Mouse (Mus musculus): Measurements from ENCODE around the gene Spdye4a.

The Spdye4a gene

DNA sequence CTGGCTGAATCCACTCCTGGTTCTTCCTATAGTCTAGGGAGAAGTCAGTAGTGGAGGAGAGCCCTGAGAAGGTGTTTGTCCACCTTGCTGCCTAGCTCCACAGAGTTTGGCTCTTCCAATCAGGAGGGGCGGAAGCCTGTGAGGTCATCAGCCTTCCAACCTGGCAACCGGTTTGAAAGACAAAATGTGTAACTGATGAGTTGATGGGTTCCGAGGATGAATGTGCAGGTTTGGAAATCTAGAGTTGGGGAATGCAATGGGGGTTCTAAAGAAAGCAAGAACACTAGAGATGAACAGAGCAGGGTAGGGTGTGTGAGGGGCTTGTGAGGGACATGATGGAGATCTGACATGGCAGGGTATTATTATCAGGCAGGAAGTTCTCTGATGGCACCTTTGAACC is at the start of gene Spdye4a:
Gene Spdye4a, minus strand, starts transcription at position 101 of the 400 bp plus-strand sequence.
- no peak for DNase-seq

DNA sequence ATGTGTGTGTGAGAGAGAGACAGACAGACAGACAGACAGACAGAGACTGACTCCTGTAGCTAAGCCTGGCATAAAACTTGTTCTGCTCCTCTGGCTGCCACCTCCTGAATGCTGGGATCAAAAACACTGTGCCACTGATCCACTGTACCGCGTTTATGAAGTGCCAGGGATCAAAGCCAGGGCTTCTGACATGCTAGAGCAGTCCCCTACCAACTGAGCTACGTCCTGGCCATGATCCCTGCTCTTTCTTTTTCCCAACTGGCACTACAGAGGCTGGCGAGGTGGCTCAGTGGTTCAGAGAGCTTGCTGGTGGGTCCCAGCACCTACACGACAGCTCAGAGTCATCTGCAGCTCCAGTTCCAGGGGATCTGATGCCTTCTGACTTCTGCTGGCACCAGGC is 49.1 kb upstream of the Spdye4a start:
- no peak for DNase-seq

DNA sequence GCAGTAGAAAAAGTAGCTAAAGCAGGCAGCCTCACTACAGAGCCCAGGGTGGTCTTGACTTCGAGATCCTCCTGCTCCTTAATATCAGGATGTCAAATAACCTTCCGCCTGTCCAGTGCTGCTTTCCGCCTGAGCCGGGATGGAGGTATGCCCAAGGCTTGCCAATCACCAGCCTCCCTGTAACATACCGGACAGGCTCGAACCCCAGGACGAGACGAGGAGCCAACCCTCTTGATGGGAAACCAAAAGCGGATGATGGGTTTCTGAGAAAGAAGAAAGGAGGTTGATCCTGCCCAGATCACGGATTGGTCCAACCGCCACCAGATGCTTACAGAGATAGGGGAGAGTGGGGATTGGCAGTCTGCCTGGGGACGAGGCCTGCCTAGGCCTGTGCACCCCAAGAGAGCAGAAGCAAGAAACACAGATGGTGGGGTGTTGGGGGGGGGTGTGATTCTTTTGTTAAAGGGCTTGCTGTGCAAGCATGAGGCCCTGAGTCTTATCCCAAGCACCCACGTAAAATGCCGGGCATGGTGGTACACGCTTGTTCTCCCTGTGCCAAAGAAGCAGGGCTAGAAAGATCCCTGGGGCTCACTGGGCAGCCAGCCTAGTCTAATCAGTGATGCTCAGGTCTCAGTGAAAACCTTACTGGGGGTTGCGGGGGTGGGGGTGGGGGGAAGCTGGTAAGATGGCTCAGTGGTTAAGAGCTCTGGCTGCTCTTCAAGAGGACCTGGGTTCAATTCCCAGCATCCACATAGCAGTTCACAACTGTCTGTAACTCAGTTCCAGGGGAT is 46.0 kb upstream of the Spdye4a start:
- DNase-seq = no peak

DNA sequence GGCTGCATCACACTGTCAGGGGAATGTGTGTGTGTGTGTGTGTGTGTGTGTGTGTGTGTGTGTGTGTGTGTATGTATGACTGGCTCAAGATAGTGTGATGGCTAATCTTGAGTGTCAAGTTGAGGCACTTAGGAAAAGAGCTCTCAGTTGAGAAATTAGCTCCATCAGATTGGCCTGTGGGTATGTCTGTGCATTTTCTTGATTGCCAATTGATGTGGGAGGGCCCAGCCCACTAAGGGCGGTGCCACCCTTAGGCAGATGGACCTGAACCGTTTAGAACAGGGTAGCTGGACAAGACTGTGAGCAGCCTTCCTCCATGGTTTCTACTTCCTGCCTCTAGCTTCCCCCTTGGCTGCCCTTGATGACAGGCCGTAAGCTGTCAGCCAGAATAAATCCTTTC is 45.4 kb upstream of the Spdye4a start:
- no peak for DNase-seq

DNA sequence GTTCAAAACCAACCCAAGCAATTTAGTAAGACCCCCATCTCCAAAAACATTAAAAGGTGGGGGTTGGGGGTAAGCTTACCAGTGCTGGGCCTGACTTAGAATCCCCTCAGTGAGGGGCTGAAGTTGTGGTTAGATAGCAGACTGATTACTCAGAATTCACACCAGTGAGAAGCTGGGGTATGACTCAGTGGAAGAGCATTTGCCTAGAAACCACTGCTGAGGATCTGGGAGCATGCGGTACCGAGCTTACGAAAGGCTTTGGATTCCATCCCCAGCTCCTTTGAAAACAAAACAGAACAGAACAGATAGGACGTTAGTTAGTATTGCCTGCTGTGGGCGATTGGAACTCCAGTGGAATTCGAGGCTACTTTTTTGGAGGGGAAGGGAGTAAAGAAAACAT is 45.0 kb upstream of the Spdye4a start:
- DNase-seq = no peak

DNA sequence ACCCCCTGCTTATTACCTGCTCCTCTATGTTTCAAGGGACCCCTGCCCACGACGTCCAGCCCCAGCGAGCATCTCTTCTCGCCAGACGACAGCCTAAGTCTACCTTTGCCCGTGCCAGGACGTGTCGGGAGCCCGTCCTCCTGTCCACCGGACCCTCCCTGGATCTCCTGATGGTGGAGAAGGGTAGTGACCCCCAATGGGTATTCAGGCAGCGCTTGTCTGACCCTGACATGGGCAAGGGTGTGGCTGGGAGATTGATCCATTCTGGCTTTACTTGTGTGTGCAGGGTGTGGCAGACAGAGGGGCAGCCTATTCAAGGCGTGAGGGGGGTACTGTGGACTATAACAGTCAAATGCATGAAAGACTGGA is 43.4 kb upstream of the Spdye4a start:
- DNase-seq = no peak

DNA sequence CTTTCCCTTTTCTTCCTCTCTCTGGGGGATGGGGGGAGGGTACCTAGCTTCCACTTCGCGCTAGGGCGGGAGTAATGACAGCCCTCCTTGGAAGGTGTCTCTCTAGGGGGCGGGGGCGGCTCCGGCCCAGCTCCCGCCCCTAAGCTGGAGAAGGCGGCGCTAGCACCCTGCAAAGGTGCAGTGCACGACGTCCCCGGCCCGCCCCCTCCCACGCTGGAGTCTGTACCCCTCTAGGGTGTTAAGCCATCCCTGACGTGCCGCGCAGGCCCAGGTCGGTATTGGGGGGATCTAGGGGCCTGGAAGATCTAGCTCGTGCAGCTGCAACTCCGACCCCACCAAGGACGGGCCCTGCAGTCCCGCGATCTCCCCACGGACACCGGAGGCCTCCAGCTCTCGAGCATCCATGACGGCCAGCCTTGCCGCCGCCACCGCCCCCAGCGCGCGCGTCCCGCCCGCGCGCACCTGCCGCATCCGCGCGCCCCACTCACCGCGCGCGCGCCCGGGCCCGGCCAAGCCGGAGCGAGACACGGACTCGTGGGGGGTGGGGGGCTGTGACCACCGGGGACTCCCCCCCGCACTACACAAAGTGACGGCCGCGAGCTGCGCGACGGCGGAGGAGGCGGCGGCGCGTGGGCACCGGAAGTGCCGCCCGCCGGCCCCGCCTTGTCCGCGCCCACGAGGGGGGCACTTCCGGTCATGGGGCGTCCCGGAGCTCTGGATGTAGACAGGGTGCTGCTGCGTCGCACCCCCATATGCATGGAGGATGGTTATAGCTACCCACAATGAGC is 42.9 kb upstream of the Spdye4a start, which contains the start of gene Zfp316:
Gene Zfp316, minus strand, starts transcription at position 660 of the 788 bp plus-strand sequence.
- DNase-seq = peak; percentile 78

DNA sequence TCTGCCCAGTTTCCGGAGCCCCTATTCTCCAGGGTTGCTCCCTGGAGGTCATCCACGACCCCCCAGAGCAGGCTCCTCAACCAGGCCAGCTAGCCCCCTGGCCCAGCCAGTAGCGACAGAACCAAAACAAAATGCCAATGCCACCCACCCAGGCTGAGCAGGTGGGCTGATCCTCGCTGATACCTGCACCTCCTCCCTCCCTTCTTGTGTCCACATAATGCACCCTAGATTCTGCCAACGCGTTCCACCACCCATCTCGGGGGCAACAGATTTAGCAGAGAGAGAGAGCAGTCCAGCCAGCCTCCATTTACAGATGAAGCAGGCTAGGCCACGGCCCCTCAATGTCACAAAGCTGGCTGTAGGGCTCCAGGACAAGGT is 42.3 kb upstream of the Spdye4a start:
- no peak for DNase-seq

DNA sequence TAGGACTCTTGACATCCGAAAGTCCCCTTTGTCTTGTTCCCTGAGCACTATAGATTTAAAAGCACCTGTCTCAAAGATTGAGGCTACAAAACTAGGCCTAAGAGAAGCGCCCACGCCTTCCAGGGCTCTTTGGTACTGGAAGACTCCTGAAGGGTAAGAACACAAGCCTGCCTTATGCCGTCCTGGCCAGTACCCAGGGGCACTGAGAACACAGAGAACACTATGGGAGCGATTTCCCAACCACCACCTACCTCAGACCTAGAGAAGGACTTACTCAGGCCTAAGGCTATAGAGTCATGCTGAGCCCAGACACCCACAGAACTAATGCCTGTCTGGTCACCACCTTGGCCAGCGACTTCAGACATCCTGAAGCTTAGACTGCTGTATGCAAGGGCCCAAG is 40.1 kb upstream of the Spdye4a start:
- no peak for DNase-seq

DNA sequence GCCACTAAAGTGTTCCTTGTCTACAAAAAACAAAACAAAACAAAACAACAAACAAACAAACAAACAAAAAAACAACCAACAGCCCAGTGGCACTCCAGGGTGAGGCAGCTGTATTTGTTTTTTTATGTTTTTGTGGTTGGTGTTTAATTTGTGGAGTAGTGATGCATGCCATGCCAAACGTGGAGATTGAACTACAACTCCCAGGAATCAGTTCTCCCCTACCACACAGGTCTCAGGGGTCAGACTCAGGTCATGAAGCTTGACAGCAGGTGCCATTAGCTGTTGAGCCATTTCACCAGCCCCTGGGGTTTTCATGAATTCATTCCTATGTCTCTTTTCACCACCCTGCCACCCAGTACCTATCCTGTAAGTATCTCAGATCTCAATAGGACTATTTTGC is 38.7 kb upstream of the Spdye4a start:
- no peak for DNase-seq

DNA sequence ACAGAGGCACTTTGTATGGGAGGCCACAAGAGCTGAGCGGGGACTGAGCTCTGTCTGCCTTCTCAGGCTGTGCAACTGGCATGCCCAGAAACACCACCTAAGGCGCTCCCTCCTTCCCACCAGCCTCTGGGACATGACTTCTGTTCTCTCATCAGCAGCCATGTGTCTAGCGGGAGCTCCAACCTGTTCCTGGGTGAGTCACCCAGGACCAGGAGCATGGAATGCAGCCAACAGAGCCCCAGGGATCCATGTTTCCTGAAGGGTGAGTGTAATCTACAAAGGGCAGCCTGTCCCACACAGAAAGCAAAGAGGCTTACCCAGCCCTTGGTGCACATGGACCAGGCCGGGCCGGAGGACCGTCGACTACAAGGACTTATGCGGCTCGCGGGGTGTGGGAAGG is 38.0 kb upstream of the Spdye4a start:
- no peak for DNase-seq

DNA sequence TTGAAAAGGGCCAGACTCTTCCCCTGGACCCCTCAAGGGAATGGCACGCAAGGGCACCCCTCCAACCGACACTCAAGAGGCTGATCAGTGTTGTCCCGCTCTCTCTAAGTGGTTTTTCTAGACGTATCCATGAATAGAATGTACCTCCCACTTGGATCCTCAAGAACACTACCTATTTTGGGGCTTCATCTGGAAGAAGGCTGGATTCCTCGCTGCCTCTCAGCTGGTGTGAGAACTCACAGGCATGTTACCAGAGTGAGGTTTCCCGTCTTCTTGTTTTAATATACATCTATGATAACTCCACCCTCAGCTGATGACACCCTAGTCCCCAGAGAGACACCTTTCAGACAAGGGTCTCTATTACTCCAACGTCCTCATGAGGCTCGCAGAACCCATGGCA is 34.9 kb upstream of the Spdye4a start:
- DNase-seq = no peak

DNA sequence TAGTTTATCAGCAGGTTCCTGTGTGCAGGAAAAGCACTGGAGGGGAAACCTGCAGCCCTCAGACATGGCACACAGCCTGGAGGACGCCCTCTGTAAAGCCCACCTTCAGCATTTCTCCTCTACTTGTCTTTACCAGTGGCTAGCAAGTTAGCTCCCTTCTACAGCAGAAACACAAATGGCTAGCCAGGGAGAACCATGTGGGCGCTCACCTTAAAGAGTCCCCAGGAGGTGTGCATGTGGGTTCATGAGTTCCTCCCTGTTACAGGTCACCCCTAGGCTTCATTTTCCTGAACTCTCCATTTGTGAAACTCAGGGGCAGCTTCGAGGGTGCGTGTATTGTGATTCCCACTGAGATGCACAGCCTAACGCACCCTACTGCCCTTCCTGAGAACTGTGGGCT is 29.1 kb upstream of the Spdye4a start:
- DNase-seq = no peak

DNA sequence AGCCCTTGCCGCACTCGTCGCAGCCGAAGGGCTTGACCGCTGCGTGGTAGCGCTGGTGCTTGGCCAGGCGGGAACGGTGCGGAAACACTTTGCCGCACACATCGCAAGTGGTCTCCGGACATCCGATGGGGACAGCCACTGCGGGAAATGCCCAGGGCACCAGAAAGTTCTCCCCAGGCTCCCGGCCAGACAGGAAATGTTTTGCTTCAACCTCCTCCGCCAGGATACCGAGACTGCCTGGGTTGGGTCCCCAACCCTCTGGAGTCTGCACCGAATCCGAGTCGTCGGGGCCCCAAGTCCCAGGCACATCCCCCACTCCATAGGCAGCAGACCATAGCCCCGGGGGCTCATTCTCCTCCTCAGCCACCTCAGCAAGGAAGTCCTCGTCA is 28.4 kb upstream of the Spdye4a start:
- no peak for DNase-seq

DNA sequence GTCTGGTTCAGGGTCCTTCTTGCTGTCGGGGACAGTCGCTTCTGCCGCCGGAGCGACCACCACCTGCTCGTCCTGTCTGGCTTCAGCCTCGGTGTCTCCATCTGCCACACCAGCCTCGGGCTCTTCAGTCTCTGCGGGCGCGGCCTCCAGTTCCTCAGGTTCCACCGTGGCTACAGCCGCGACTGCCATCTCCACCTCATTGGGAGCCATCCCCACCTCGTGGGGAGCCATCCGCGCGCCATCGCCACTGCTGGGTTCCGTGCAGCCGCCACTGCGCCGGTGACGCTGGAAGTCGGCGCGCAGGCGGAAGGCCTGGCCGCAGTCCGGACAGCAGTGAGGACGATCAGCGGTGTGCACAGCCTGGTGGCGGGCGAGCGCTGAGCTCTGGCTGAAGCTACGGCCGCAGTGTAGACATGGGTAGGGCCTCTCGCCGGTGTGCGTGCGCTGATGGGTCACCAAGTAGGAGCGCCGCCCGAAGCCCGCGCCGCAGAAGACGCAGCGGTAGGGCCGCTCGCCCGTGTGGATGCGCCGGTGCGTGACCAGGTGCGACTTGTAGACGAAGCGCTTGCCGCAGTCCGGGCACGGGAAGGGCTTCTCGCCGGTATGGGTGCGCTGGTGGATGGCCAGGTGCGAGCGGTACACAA is 27.9 kb upstream of the Spdye4a start:
- DNase-seq = peak; percentile 33

DNA sequence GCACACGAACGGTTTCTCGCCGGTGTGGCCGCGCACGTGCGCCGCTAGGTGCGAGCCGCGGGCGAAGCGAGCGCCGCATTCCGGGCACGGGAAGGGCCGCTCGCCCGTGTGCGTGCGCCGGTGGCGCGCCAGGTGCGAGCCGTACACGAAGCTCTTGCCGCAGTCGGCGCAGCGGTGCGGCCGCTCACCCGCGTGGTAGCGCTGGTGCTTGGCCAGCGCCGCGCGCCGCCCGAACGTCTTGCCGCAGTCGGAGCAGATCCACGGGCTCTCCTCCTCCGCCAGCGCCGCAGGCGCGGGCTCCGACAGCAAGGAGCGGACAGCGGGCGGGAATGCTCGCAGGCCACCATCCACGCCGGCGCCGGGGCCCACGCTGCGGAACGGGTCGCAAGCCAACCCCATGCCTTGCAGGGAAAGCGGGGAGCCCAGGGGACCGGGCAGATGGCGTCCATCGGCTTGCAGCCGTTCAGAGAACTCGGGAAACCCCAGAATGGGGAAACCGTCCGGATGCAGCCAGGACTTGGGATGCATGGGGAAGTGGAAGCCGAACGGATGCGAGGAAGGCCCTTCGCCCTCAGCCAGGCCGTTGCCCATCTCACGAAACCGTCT is 27.3 kb upstream of the Spdye4a start:
- peak; percentile 47 for DNase-seq

DNA sequence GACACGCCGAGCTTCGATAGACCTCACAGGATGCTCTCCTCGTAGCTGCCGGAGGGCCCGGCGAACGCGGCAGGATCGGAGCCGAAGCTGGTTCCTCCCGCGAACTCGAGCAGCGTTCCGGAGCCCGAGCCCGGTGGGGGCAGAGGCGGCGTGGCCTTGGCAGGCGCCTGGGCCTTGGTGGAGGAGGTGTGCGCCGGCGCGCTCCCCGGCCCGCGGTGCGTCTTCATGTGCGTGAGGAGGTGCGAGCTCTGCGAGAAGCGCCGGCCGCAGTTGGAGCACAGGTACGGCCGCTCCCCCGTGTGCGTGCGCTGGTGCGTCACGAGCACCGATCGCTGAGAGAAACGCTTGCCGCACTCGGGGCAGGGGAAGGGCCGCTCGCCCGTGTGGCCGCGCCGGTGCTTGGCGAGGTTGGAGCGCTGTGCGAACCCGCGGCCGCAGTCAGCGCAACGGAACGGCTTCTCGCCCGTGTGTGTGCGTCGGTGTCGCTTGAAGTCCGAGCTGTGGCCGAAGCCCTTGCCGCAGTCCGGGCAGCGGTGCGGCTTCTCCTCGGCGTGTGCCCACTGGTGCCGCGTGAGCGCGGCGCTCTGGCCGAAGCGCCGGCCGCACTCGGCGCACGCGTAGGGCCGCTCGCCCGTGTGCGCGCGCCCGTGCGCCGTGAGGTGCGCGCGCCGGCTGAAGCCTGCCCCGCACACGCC is 26.6 kb upstream of the Spdye4a start:
- DNase-seq = peak; percentile 40

DNA sequence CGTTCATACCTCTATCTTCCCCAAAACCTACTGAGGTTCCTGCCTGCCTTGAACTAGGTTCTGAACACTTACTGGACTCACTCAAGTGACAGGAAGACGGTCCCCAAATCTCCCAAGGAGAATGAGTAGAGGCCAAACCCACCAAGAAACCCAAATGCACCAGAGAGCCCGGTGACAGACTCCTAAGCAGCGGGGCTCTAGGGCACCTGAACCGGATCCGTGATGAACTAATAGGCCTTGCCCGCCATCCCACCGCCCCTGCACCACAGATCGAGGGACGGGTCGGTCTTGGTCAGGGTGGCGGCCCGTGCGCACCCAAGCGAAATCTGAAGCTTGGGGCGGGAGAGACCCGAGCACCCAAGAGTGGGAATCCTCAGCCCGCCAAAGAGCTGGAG is 26.1 kb upstream of the Spdye4a start:
- DNase-seq = no peak

DNA sequence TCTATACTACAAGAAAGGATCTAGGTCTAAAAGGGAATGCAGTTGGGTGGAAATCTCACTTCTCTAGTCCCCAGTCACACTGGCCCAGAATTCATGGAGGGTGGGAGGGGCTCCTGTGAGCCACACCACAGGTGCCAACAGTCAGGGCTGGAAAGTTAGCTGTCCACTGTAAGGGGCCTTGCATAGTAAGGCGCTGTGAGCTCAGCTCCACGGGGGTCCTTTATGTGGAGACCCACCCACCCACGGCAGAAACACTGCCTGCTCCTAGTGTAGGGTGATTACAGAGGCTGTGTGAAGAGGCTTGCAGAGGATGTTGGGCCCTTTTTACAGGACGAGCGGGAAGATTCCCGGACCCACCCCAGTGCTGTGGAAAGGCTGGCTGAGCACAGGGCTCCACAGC is 25.3 kb upstream of the Spdye4a start:
- DNase-seq = no peak

DNA sequence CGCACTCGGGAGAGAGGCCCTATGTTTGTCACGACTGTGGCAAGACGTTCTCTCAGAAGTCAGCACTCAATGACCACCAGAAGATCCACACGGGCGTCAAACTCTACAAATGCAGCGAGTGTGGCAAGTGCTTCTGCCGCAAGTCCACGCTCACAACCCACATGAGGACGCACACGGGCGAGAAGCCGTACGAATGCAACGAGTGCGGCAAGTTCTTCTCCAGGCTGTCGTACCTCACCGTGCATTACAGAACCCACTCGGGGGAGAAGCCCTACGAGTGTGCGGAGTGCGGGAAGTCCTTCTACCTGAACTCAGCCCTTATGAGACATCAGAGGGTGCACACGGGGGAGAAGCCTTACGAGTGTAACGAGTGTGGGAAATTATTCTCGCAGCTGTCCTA is 18.2 kb upstream of the Spdye4a start:
- DNase-seq = no peak

DNA sequence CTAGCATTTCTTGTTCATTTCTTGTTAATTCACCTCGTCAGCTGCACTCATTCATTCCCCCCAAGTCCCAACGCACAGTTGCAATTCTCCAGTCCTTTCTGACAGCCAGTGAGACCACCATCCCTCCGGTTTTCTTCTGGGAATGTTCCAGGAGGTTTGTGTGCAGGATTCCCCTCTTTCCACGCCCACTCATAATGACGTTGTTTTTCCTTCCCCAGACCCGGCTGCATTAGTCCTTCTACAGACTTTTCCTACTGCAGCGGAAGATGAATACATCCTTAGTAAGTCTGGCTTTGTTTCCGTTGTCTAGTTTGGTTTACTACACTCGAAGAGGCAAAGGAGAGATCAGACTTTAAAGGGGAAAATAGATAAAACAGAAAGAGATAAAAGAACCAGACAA is 9.3 kb upstream of the Spdye4a start:
- DNase-seq = no peak

DNA sequence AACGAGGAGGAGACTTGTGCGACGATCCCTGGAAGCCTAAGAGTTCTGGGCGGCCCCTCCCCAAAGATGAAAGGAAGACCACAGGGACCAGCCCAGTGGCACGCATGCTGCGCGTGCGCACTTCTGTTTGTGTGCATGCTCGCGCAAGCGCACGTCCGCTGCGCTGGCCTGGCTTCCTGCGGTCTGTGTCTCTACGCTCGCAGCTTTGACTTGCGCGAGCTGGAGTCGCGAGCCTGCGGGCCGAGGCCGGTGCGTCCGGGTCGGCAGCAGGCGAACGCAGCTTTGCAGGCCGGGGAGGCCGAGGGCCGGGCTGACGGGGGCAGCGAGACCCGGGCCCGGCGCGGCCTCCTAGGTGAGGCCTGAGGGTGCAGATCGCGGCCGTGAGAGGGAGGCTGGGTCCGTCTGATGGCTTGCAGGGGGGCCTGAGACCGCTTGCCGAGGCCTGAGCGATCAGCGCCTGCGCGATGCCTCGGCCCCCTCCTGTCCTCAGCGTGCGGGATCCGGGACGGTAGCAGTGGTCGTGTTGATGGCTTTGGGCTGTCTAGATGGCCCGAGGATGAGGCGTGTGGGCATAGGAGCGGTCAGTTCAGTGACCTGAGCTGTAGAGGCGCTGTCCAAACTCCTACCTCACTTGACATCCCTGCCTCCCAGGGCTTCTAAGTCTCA is 8.5 kb upstream of the Spdye4a start, which contains the start of gene Zfp12:
Gene Zfp12, plus strand, starts transcription at position 136 of the 666 bp plus-strand sequence.
- peak; percentile 90 for DNase-seq
